20 mouse cellular contexts compared by ENCODE assay signal in the genomic region with DNA sequence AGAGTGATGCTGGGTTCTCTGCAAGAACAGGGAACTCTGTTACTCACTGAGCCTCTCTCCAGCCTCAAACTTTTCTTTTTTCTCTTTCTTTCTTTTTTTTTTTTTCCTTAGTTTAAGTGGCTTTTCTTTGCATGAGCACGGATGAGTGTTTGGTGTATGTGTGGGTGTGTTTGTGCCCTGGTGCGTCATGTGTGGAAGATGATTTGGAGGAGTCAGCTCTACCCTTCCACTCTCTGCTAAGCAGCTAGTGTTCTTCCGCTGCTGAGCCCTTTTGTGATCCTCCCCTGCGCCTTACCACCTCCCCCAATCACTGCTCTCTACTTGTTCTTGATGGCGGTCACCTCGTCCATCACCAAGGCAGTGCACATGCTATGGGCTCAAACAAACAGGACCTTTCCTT.
"Had no signal": no experiment of that assay in that cellular context is flagged by ENCODE, and none has a peak within 500 bp of the region (broad histone marks: within the 10 kb centered on the region; RNA-seq: fewer than 3 reads in every experiment).

No protein-coding gene starts in this region.

- DNase-seq: cerebellum, adult 8-10 months; cerebellum, adult 9-10 months; cerebellum, adult 9-11 months; cerebellum, postnatal 10 days; cerebellum, postnatal 14 days; cerebellum, postnatal 25 days; cerebellum, postnatal 36 days; embryo, embryonic 11 days; forebrain, postnatal 0 days; gastrocnemius, adult 2 months; gastrocnemius, postnatal 10 days; gastrocnemius, postnatal 14 days; gastrocnemius, postnatal 36 days; heart, adult 11 months; heart, adult 18-20 months; heart, adult 2 months had no signal

- ATAC-seq: forebrain, embryonic 13.5 days; forebrain, embryonic 14.5 days; forebrain, embryonic 15.5 days; forebrain, embryonic 16.5 days; forebrain, postnatal 0 days had no signal
